Mouse (Mus musculus) liver, embryonic 14.5 days (tissue): ENCODE results near the gene Brsk1. TPM values are rescaled to one million over a fixed set of nuclear protein-coding genes. Genes with fewer than 3 reads are reported as not detected.

Experiments
- ATAC-seq: fragments of 200-750 bp; cut with Nextera tagmentation; 2 replicates; pipeline ENCODE4 v1.8.0; 2017; ENCODE audit warnings: moderate number of reproducible peaks, mild to moderate bottlenecking, moderate library complexity; ENCODE audit not compliant: insufficient read depth
- DNase-seq, 3 experiments: peaks; one replicate each; pipeline ENCODE4 v3.0.0-alpha.2; 2012 to 2013; ENCODE audit warnings: low read depth in 3 of 3, low spot score in 3 of 3
- H3K27ac ChIP-seq: fragments of 300-500 bp; sonication (generic); 2 replicates; pipeline ENCODE4 v1.5.1; 2014; ENCODE audit warnings: moderate library complexity, mild to moderate bottlenecking, control low read depth, inconsistent platforms
- H3K27me3 ChIP-seq: fragments of 300-500 bp; sonication (generic); 2 replicates; pipeline ENCODE4 v1.6.1; 2014; ENCODE audit warnings: mild to moderate bottlenecking, low read length, moderate library complexity; ENCODE audit not compliant: control insufficient read depth, insufficient read depth
- H3K36me3 ChIP-seq: fragments of 300-500 bp; sonication (generic); replicated peaks from 2 replicates; pipeline ENCODE4 v1.6.1; 2014; ENCODE audit warnings: low read depth; ENCODE audit not compliant: control insufficient read depth, insufficient read depth
- H3K4me1 ChIP-seq, 2 experiments: fragments of 200-500 bp in 1 of 2; fragments of 300-500 bp in 1 of 2; sonication (generic) in 1 of 2; replicated peaks; 2 replicates each; pipeline ENCODE4 v1.6.1; 2012 to 2014; ENCODE audit warnings: antibody characterized with exemption in 1 of 2, inconsistent platforms in 1 of 2, low read length in 1 of 2; ENCODE audit not compliant: control insufficient read depth in 2 of 2, insufficient read depth in 2 of 2
- H3K4me2 ChIP-seq: fragments of 300-500 bp; sonication (generic); 2 replicates; pipeline ENCODE4 v1.6.1; 2014; ENCODE audit warnings: low read depth, mild to moderate bottlenecking, control low read depth, moderate library complexity
- H3K4me3 ChIP-seq, 2 experiments: fragments of 200-500 bp in 1 of 2; fragments of 300-500 bp in 1 of 2; sonication (generic) in 1 of 2; 2 replicates each; pipeline ENCODE4 v1.5.1; 2012 to 2014; ENCODE audit warnings: low read depth in 2 of 2, low read length in 2 of 2, mild to moderate bottlenecking in 2 of 2, control low read depth in 1 of 2, inconsistent platforms in 1 of 2, moderate library complexity in 1 of 2; ENCODE audit not compliant: insufficient read depth in 1 of 2
- H3K9ac ChIP-seq: fragments of 300-500 bp; sonication (generic); replicated peaks from 2 replicates; pipeline ENCODE4 v1.6.1; 2014; ENCODE audit warnings: mild to moderate bottlenecking, control low read depth, moderate library complexity
- H3K9me3 ChIP-seq: fragments of 300-500 bp; sonication (generic); 2 replicates; pipeline ENCODE4 v1.6.1; 2016; ENCODE audit warnings: low read length, mixed read lengths; ENCODE audit not compliant: control insufficient read depth
- CTCF ChIP-seq: IDR thresholded peaks from 2 replicates; pipeline ENCODE4 v1.5.1; 2016; ENCODE audit warnings: antibody characterized with exemption, low read depth, control low read depth
- EP300 ChIP-seq: IDR thresholded peaks from 2 replicates; pipeline ENCODE4 v1.6.1; 2016; ENCODE audit warnings: antibody characterized with exemption, low read depth
- WGBS: fragments of 180-500 bp; shearing (Covaris S2); extraction: QIAGEN DNeasy Blood & Tissue Kit; methylation state at CpG from one replicate; pipeline ENCODE4 v1.1.7; 2014; ENCODE audit not compliant: insufficient replicate concordance; 5-methylcytosine and 5-hydroxymethylcytosine counted together
- polyA plus RNA-seq, 2 experiments: library from polyadenylated mRNA; depleted of rRNA in 1 of 2; stranded (reverse) in 1 of 2; unstranded in 1 of 2; fragments of >200 nt; fragmentation: Nextera tagmentation in 1 of 2; extraction: Ambion mirVana in 1 of 2; gene quantifications; 2 replicates each; pipeline versions ENCODE4 v1.2.1 to v1.2.3; 2012 to 2014

Gene Brsk1
- polyA plus RNA-seq, 2 experiments = 0.39 TPM; not detected in 1

GRCm38 (mm10) chr7:4653780-4654179 lies 36.6 kb upstream of the Brsk1 start:
- peak overlapping the region; percentile 51; the same call in 1 of the 2 replicates for H3K27ac ChIP-seq
- DNase-seq (no peak), ATAC-seq (no peak)
- peaks cover 8% of the 10 kb centered on the region for H3K36me3 ChIP-seq
- H3K4me3 ChIP-seq = 0 out of 4 replicates have a peak overlapping the region, but pooled peaks of 1 of the 2 experiments have one; percentile 12
- 26% methylated on average over 7 of the region's 7 CpGs for WGBS
- no peak for TF ChIP-seq EP300
- TF ChIP-seq CTCF = no peak
- H3K4me1 ChIP-seq = peaks cover 33 to 39% of the 10 kb centered on the region in 2 experiments
- peak overlapping the region; percentile 99 for H3K4me2 ChIP-seq
- no peaks in the 10 kb centered on the region for H3K27me3 ChIP-seq
- no peaks in the 10 kb centered on the region for H3K9me3 ChIP-seq
- H3K9ac ChIP-seq = peak overlapping the region; percentile 40; the same call in 1 of the 2 replicates

GRCm38 (mm10) chr7:4654221-4654620 lies 36.2 kb upstream of the Brsk1 start:
- TF ChIP-seq CTCF (no peak), EP300 (no peak)
- 11% methylated on average over 2 of the region's 2 CpGs for WGBS
- Histone ChIP-seq H3K4me1 (peaks cover 33 to 39% of the 10 kb centered on the region in 2 experiments), H3K9ac (peak overlapping the region; percentile 40), H3K36me3 (peaks cover 8% of the 10 kb centered on the region), H3K27ac (peak overlapping the region; percentile 51), H3K4me2 (peak overlapping the region; percentile 99), H3K27me3 (no peaks in the 10 kb centered on the region), H3K4me3 (no peak overlapping the region), H3K9me3 (no peaks in the 10 kb centered on the region)
- ATAC-seq (no peak), DNase-seq (no peak)

- DNase-seq (no peak), ATAC-seq (no peak)
- WGBS = 52% methylated on average over 4 of the region's 4 CpGs
- Histone ChIP-seq H3K9me3 (no peaks in the 10 kb centered on the region), H3K27me3 (no peaks in the 10 kb centered on the region), H3K27ac (no peak overlapping the region), H3K4me2 (peak overlapping the region; percentile 99), H3K4me3 (no peak overlapping the region; a peak in 1 of 4 replicates), H3K4me1 (peaks cover 33 to 43% of the 10 kb centered on the region in 2 experiments), H3K9ac (no peak overlapping the region; the same call in 1 of the 2 replicates), H3K36me3 (peaks cover 8% of the 10 kb centered on the region)
- no peak for TF ChIP-seq CTCF
- TF ChIP-seq EP300 = no peak
These were observed 35.0 kb upstream of the Brsk1 start for GRCm38 (mm10) chr7:4655393-4655792.

- peaks cover 33 to 43% of the 10 kb centered on the region in 2 experiments for H3K4me1 ChIP-seq
- no peaks in the 10 kb centered on the region for H3K27me3 ChIP-seq
- peak overlapping the region in 1 of 2 experiments; percentile 99; a peak in 1 of 4 replicates for H3K4me3 ChIP-seq
- TF ChIP-seq EP300 = no peak
- TF ChIP-seq CTCF = no peak
- peaks cover 8% of the 10 kb centered on the region for H3K36me3 ChIP-seq
- no peak for DNase-seq
- H3K9ac ChIP-seq = no peak overlapping the region; the same call in 1 of the 2 replicates
- H3K4me2 ChIP-seq = peak overlapping the region; percentile 99
- no peak for ATAC-seq
- WGBS = 67% methylated on average over 1 of the region's 1 CpGs
- no peaks in the 10 kb centered on the region for H3K9me3 ChIP-seq
- no peak overlapping the region for H3K27ac ChIP-seq
These were observed 34.5 kb upstream of the Brsk1 start for GRCm38 (mm10) chr7:4655916-4656315.

GRCm38 (mm10) chr7:4656818-4657217 lies 33.6 kb upstream of the Brsk1 start:
- no peaks in the 10 kb centered on the region for H3K9me3 ChIP-seq
- peaks cover 33 to 39% of the 10 kb centered on the region in 2 experiments for H3K4me1 ChIP-seq
- H3K4me3 ChIP-seq = peak overlapping the region; percentile 73 to 99
- H3K36me3 ChIP-seq = peaks cover 8% of the 10 kb centered on the region
- 18% methylated on average over 1 of the region's 1 CpGs for WGBS
- peak overlapping the region; percentile 94 for H3K9ac ChIP-seq
- no peak for TF ChIP-seq EP300
- TF ChIP-seq CTCF = no peak
- no peak for DNase-seq
- H3K27me3 ChIP-seq = no peaks in the 10 kb centered on the region
- no peak for ATAC-seq
- H3K4me2 ChIP-seq = peak overlapping the region; percentile 99
- peak overlapping the region; percentile 21; the same call in 1 of the 2 replicates for H3K27ac ChIP-seq
